ENCODE assay signal across 8 mouse cellular contexts in genomic region chr12:52604992-52605652, GRCm38 (mm10).
DNase-seq lines count a peak whose midpoint lies in the region; ATAC-seq and TF ChIP-seq lines count a peak whose summit lies in the region.

No protein-coding gene starts in this region.

- 53% methylated on average over 13 of the region's 13 CpGs for WGBS in forebrain, embryonic 14.5 days
- WGBS in liver, embryonic 13.5 days (ENCODE audit: insufficient replicate concordance), result 45% methylated on average over 13 of the region's 13 CpGs

- DNase-seq in gastrocnemius, adult 2 months, result no peak
- DNase-seq in gastrocnemius, postnatal 25 days, result no peak
- DNase-seq in forebrain, embryonic 14.5 days (ENCODE audit: low spot score), result peak; percentile 11
- DNase-seq in liver, embryonic 13.5 days, result no peak
- no peak for DNase-seq in yolk sac, embryonic 10.5 days (ENCODE audit: low spot score)
- DNase-seq in adipocyte (ENCODE audit: low spot score), result no peak
- no peak for DNase-seq in gastrocnemius, adult 18-20 months (ENCODE audit: low spot score)

- peak; percentile 17 for ATAC-seq in CD4-positive, CD25-positive, alpha-beta regulatory T cell, adult 4 months
- no peak for ATAC-seq in forebrain, embryonic 14.5 days
- no peak for ATAC-seq in liver, embryonic 13.5 days (ENCODE audit: low read depth)

- peak overlapping the region; percentile 100 for H3K27ac ChIP-seq in gastrocnemius, adult 2 months
- peak overlapping the region; percentile 90 for H3K27ac ChIP-seq in forebrain, embryonic 14.5 days (ENCODE audit: low read depth, low read length)
- H3K27ac ChIP-seq in liver, embryonic 13.5 days, result peak overlapping the region; percentile 25; the same call in 1 of the 2 replicates

- peak overlapping the region; percentile 65 for H3K4me2 ChIP-seq in forebrain, embryonic 14.5 days (ENCODE audit: low read length)
- H3K4me2 ChIP-seq in liver, embryonic 13.5 days, result peak overlapping the region; percentile 87

- intact Hi-C loops in gastrocnemius, adult 2 months (cut with DNase I), result loop anchor here (1.0 to 10.0 kb wide), 3 partner anchors 102 to 290 kb away; partner anchors contain the start of gene Arhgap5

- no peak for TF ChIP-seq CTCF in gastrocnemius, adult 2 months (IDR thresholded peaks at IDR 0.05)

- H3K9me3 ChIP-seq in forebrain, embryonic 14.5 days (replicated peaks; ENCODE audit: control insufficient read depth, low read length), result no peaks in the 10 kb centered on the region
- no peaks in the 10 kb centered on the region for H3K9me3 ChIP-seq in liver, embryonic 13.5 days (replicated peaks)

- peak overlapping the region; percentile 85 for H3K4me3 ChIP-seq in gastrocnemius, adult 2 months
- peak overlapping the region; percentile 73 for H3K4me3 ChIP-seq in forebrain, embryonic 14.5 days (ENCODE audit: low read depth, low read length)
- peak overlapping the region; percentile 68 for H3K4me3 ChIP-seq in liver, embryonic 13.5 days (replicated peaks)

- H3K36me3 ChIP-seq in forebrain, embryonic 14.5 days (ENCODE audit: control insufficient read depth, insufficient read depth, low read length), result no peaks in the 10 kb centered on the region
- no peaks in the 10 kb centered on the region for H3K36me3 ChIP-seq in liver, embryonic 13.5 days

- peaks cover 8% of the 10 kb centered on the region for H3K4me1 ChIP-seq in forebrain, embryonic 14.5 days (ENCODE audit: control insufficient read depth, insufficient read depth, low read length)
- H3K4me1 ChIP-seq in liver, embryonic 13.5 days (replicated peaks), result peaks cover 18% of the 10 kb centered on the region

- H3K9ac ChIP-seq in forebrain, embryonic 14.5 days (ENCODE audit: low read length), result peak overlapping the region; percentile 90
- H3K9ac ChIP-seq in liver, embryonic 13.5 days, result peak overlapping the region; percentile 74

- no peaks in the 10 kb centered on the region for H3K27me3 ChIP-seq in forebrain, embryonic 14.5 days (replicated peaks; ENCODE audit: control insufficient read depth, insufficient read depth, low read length)
- H3K27me3 ChIP-seq in liver, embryonic 13.5 days, result no peaks in the 10 kb centered on the region

Comparison
In these comparisons a context has a peak if more than half of its experiments do, and no peak if none do; other contexts are left out.
1. H3K27ac ChIP-seq: peak in every context shown above with its lines; median percentile 100 in gastrocnemius, adult 2 months; 90 in forebrain, embryonic 14.5 days; 25 in liver, embryonic 13.5 days.